Mouse (Mus musculus) gastrocnemius, adult 2 months (tissue): Measurements from ENCODE around the gene Ntn1. TPM values are rescaled to one million over a fixed set of nuclear protein-coding genes. Genes with fewer than 3 reads are reported as not detected.
A peak's percentile ranks its signal among the peaks of the same experiment; 100 is the strongest.

Experiments used
- DNase-seq: peaks from one replicate; pipeline ENCODE4 v3.0.0; 2022
- H3K27ac ChIP-seq: fragments of 200-600 bp; 2 replicates; pipeline ENCODE4 v1.8.1; 2022; ENCODE audit warnings: mild to moderate bottlenecking
- H3K4me3 ChIP-seq: fragments of 200-600 bp; 2 replicates; pipeline ENCODE4 v1.8.1; 2022; ENCODE audit warnings: mild to moderate bottlenecking, moderate library complexity
- CTCF ChIP-seq: fragments of 200-600 bp; IDR thresholded peaks from 2 replicates; pipeline ENCODE4 v1.8.1; 2022; ENCODE audit warnings: antibody characterized with exemption, mild to moderate bottlenecking, moderate library complexity
- intact Hi-C: fragments of 180-260 bp; cut with DNase I; formaldehyde crosslinking; loops from one replicate; pipeline ENCODE4 v1.15.1; 2025
- long read RNA-seq, 2 experiments: library from polyadenylated mRNA; stranded (forward); transcript quantifications; one replicate each; pipeline ENCODE4 v2.0.0; 2021
- total RNA-seq, 2 experiments: library from RNA; stranded (reverse); gene quantifications; 2 replicates each; pipeline ENCODE4 v1.2.3; 2021

Ntn1 gene
- 1 to 10 TPM; 4.7 to 8.0 TPM for total RNA-seq
- long read RNA-seq, experiment 1: 0 reads
- long read RNA-seq, experiment 2: 0 reads

DNA sequence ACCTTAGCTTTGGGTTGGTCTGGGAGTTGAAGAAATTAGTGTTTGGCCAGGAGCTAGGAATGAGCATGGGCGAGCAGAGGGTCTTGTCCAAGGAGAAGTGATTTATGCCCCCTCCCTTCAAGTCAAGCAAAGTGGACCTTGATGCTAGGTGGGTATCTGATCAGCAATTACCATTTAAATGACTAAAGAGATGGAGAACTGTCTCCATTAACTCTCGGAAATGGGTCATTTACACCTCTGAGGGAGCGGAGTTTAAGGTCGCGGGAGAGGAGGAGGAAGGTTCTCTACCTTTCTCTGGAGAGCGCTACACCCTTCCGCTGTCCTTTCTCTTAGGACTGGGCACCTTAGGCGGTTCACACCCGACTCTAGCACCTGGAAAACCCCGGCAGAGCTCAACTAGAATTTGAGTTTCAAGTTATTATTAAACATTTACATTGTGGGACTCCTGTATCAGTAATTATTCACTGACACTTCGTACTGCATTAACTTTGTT is at the start of gene Ntn1:
Ntn1 (minus strand) TSS at position 97 of the 493 bp plus-strand sequence.
- no peak for DNase-seq
- Histone ChIP-seq H3K4me3 (peak within 1 kb of the TSS; percentile 76), H3K27ac (peak within 1 kb of the TSS; percentile 24; the same call in 1 of the 2 replicates)
- no peak for TF ChIP-seq CTCF
- intact Hi-C loops: loop anchor here (10.0 kb wide), 1 partner anchor 506 kb away; no protein-coding TSS in a partner anchor

DNA sequence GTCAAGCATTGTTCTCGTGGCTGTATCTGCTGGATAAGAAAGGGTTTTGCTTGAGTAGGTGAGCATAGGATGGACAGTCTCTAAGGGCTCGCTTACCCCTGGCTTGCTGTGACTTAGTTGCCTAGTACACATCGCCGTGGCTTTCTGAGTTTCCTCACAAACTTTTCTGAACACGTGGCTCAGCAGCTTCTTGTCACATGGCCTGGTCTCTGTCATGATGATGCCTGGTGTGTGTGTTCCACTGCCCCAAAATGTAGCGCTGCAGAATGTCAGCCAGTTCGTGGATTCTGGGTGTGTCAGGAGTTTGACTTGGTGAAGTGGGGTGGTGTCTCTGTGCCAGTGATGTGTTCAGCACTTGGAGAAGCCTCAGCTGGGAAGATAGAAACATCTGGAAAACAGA is 47.7 kb upstream of the Ntn1 start:
- Histone ChIP-seq H3K4me3 (no peak overlapping the region), H3K27ac (no peak overlapping the region)
- no peak for TF ChIP-seq CTCF
- intact Hi-C loops: no loop called here
- DNase-seq: no peak

DNA sequence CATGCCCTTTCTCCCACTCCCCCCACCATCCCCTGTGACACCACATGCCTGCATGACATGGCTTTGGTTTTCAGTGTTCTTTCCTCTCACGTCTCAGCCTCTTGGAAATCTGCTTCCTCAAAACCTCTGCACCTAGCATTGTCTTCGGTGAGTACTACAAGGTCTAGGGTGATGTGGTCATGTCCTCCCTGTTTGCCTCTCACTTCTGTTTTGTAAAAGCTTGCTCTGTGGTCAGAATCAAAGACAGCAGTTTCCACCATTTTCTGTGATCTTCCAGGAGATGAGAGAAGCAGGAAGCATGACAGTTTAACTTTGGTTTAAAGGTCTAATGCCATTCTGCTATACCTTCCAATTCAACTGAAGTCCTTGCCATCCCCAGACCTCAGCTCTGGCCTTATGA is 46.6 kb upstream of the Ntn1 start:
- H3K4me3 ChIP-seq: no peak overlapping the region
- intact Hi-C loops: no loop called here
- no peak overlapping the region for H3K27ac ChIP-seq
- DNase-seq: no peak
- no peak for TF ChIP-seq CTCF

DNA sequence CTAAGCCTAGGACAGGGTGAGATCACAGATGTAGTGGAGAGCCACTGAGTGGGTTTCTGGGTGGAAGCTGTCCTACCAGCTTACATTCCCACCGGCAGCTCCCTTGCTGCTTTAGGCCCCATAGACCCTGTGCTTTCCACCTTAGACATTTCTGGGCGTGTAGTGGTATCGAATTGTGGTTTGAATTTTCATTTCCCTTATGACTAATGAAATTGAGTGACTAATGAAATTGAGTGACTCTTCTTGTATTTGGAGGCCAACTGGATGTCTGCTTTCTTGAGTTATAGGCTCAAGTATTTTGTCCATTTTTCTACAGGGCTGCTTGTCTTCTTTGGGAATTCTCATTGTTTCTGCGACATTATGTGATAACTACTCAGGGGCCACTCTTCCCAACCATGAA is 45.9 kb upstream of the Ntn1 start:
- TF ChIP-seq CTCF: no peak
- intact Hi-C loops: no loop called here
- H3K27ac ChIP-seq: no peak overlapping the region
- no peak for DNase-seq
- no peak overlapping the region for H3K4me3 ChIP-seq

DNA sequence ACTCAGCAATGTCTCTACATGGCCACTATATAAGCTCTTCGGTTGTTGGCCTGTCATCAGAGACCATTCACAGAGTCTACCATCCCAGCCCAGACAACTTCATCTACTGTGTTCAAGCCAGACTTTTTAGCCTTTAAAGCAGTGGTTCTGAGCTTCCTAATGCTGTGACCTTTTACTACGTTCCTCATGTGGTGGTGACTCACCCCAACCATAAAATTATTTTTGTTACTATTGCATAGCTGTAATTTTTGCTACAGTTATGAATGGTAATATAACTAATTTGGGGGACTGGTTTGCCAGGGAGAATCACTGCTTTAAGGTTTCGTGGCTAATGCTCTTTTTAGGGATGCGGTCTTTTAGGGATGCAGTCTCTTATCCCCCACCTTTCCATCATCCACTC is 45.3 kb upstream of the Ntn1 start:
- Histone ChIP-seq H3K27ac (no peak overlapping the region), H3K4me3 (no peak overlapping the region)
- TF ChIP-seq CTCF: no peak
- DNase-seq: no peak
- intact Hi-C loops: no loop called here

DNA sequence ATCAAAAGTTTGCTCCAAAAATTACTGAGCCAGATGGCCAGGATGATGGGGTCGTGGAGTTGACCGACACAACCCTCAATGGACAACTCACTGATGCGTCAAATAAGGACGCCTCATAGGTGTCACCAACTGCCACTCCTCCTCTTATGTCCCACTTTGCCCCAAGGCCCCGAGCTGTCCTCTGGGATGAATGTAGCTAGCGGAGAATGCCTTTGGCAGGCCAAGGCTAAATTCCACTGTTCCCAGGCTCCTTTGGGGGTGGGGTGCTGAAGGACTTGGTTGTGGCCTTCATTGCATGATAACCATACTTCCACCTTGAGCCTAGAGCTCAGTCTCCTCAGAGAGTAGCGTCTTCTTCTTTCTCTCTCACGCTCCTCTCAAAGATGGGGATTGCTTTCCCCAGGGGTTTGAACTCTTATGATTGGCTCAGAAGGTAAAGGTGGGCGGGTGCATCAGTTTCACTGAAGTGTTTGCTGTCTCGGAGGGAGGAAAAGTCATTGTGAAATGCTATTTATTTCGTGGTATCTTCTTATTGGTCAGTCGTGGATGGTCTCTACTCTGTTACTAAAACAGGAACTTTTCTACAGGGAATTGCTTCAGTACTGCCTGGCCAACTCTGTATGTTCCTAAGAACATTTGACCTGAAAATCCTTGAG is 42.5 kb upstream of the Ntn1 start:
- no peak overlapping the region for H3K4me3 ChIP-seq
- DNase-seq: no peak
- TF ChIP-seq CTCF: no peak
- no peak overlapping the region for H3K27ac ChIP-seq
- intact Hi-C loops: no loop called here

DNA sequence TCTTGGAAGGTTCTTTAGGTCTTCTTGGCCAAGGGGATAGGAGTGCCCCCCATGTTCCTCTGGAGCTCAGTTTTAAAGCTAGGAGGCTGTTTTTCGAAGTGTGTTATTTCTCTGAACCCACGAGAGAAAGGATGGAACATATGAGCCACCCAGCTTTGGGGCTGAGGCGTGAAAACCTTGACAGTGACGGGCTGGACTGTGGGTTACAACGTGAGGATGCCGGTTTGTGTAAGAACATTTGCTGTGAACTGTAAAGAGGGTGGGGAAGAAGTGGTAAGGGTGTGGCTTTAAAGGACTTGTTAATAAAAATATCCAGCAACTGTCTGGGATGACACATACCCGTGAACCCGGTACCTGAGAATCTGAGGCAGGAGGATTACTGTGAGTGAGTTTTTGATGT is 41.7 kb upstream of the Ntn1 start:
- DNase-seq: no peak
- intact Hi-C loops: no loop called here
- Histone ChIP-seq H3K4me3 (no peak overlapping the region), H3K27ac (no peak overlapping the region)
- no peak for TF ChIP-seq CTCF

DNA sequence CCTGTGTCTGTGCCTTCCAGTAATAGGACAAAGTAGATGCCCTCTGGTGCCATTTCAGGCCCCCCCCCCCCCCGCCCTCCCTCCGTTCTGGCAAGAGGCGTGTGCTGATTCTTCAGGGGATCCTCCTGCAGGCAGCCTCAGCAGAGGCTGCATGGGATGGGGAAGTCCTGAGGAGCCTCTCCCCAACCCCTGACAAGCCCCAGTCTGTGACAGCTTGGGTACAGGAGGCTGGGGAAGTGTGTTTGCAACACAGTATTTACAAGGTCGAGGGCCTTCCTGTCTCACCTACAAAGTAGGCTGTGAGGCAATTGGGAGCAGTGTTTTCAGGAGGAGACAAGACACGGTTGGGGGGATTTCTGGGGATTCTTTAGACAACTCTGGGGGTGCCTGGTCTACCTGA is 40.3 kb upstream of the Ntn1 start:
- TF ChIP-seq CTCF: no peak
- Histone ChIP-seq H3K27ac (no peak overlapping the region), H3K4me3 (no peak overlapping the region)
- DNase-seq: no peak
- intact Hi-C loops: no loop called here

DNA sequence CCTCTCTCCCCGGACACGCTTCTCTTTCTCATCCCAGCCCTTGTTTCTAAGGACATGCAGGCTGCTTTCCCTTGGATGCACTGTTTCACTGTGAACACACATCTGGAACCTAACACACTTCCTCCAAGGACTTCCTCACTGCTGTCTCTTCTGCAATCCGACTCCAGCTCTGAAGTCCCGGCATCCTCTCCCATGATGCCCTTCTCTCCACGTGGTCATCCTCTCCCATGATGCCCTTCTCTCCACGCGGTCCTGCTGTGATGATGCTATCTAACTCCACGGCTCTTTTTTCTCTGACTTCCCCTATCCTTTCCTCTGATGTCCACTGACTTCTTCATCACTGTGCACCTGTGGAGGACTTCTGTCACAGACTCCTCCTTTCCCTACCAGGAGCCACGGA is 39.5 kb upstream of the Ntn1 start:
- intact Hi-C loops: no loop called here
- TF ChIP-seq CTCF: no peak
- Histone ChIP-seq H3K27ac (no peak overlapping the region), H3K4me3 (no peak overlapping the region)
- DNase-seq: no peak

DNA sequence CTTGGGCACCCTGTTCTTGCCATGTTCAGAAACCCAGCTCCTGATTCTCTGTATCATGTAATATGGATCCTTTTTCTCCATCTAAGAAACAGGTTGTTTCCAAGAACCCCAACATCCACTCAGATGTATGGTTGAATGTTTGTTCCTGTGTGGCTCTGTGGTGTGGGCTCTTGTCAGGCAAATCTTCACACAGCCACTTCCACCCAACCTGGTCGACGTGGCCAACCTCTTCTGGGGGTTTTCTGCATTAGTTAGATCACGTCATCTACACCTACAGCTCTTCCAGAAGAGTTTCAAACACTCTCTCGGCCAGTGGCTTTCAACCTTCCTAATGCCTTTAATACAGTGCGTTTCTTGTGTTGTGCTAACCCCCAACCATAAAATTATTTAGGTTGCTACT is 35.8 kb upstream of the Ntn1 start:
- TF ChIP-seq CTCF: no peak
- DNase-seq: no peak
- H3K27ac ChIP-seq: no peak overlapping the region
- no peak overlapping the region for H3K4me3 ChIP-seq
- intact Hi-C loops: no loop called here

DNA sequence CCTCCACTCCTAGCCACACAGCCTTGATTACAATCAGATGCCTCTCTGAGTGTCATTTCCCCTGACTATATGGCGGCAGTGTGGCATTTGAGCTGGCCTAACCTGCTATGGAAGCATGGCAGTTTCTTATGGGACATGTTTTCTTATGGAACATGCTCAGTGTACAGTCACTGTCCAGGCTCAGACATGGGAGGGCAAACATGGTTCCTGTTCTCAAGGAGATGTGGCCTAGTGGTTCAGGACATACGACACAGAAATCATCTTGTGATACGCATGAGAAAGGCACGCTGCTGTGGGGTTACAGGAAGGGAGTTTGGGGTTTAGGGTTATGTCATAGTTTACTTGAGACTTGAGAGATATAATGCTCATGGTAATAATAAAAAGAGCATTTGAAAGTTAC is 35.0 kb upstream of the Ntn1 start:
- H3K4me3 ChIP-seq: no peak overlapping the region
- no peak overlapping the region for H3K27ac ChIP-seq
- TF ChIP-seq CTCF: no peak
- DNase-seq: no peak
- intact Hi-C loops: no loop called here

DNA sequence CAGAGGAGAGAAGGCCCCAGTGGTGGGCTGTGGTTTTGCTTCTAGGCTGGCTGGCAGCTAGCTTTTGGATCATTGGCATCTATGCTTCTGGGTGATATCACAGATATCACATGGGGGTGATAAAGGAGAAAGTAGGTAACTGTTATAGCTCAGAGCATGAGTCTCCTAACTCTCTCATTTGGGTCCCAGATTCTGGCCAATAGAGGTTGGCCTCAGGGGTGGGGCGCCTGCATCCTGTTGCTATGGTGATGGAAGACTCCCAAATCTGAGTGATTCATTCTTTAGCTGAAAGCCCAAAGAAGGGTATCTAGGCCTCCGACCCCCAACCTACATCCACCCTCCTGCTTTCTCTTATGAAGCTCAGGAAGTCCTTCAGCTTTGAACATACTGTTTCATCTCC is 34.1 kb upstream of the Ntn1 start:
- no peak overlapping the region for H3K4me3 ChIP-seq
- no peak for DNase-seq
- intact Hi-C loops: no loop called here
- no peak overlapping the region for H3K27ac ChIP-seq
- no peak for TF ChIP-seq CTCF

DNA sequence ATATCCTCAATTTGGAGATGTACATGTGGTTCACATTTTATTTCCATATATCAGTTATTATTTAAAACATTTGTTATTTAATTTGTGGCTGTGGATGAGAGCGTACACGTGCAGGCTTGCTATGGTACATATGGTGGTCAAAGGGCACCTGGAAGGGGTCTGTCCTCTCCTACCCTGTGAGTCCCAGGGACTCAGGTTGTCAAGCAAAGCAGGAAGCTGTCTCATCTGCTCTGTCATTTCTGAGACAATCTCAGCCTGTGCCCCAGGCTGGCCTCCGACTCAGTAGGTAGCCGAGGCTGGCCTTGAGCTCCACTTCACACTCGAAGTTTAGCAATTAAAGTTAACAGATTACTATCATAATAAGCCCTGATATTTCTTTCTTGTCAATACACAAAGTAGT is 32.9 kb upstream of the Ntn1 start:
- no peak overlapping the region for H3K4me3 ChIP-seq
- no peak for DNase-seq
- H3K27ac ChIP-seq: no peak overlapping the region
- intact Hi-C loops: no loop called here
- TF ChIP-seq CTCF: no peak

DNA sequence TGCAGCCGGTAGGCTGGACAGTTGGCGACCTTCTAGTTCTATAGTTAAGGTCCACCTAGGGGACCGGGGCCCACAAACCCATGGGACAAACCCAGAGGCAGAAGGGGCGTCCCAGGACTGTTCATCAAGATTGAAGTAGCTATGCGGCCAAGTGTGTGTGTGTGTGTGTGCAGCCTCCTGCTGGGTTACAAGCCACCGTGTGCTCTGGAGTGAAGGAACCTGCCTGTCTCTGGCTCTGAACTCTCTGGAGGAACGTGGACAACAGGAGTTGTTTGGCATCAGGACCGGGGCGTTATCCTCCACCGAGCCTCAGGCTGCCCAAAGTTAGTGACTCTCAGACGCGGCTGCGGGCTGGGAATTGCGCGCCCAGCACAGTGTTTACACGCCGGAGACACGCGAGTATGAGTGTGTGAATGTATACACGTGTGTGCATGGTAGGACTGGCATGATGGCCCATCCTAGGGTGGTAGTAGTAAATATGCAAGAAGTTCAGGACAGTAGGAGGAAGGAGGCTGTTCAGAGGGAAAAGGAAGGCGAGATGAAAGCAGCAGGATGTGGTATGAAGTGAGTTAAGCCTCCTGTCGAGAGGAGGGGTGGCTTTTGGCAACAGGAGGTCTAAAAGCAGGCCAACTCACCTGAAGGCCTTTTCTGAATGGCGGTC is 31.9 kb upstream of the Ntn1 start:
- intact Hi-C loops: no loop called here
- DNase-seq: no peak
- Histone ChIP-seq H3K27ac (0 out of 2 replicates have a peak overlapping the region, but pooled peaks have one; percentile 54), H3K4me3 (peak overlapping the region; percentile 72)
- no peak for TF ChIP-seq CTCF
